Mouse (Mus musculus) spleen, adult 2 months (tissue): ENCODE measurements around the gene Isy1.

Source experiments
- CTCF ChIP-seq: fragments of 200-500 bp; IDR thresholded peaks from 2 replicates; pipeline ENCODE4 v1.5.1; 2011; ENCODE audit warnings: mild to moderate bottlenecking, inconsistent platforms; ENCODE audit not compliant: insufficient read depth, insufficient read length, insufficient replicate concordance; ENCODE audit errors: extremely low read depth
- POLR2A ChIP-seq: fragments of 200-500 bp; IDR thresholded peaks from 2 replicates; pipeline ENCODE4 v1.6.1; 2011; ENCODE audit warnings: low read depth, low read length, inconsistent platforms

GRCm38 (mm10) chr6:87870440-87870839, 31.8 kb upstream of the Isy1 start:
- no peak for TF ChIP-seq CTCF
- no peak for TF ChIP-seq POLR2A
